Mouse (Mus musculus): ENCODE results near the gene Cdc34.

DNA sequence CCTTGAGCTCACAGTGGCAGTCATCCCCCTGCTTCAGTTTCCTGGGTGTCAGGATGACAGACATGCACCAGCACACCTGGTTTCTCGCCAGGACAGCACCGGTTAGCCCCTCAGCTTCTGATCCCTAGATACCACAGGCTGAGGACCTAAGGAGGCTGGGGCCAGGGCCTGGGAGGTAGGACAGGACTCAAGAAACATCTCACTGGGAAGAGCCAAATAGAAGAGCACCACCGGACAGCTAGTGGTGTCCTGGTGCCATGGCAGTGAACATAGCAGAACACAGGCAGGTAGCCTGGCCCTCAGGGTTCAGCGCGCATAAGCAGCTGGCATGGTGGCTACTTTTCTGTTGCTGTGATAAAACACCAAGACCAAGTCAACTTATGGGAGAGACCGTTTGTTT lies 16.5 kb downstream of the Cdc34 start:
- TF ChIP-seq GATA1 (IDR thresholded peaks at IDR 0.05; ENCODE audit: low read length) (no peak), TAL1 (IDR thresholded peaks at IDR 0.05; ENCODE audit: low read length) (no peak)
